Mouse (Mus musculus) mouse trophoblast stem cell (cell line): ENCODE results near the gene Pnpla7.

Source experiments
- in situ Hi-C, 2 experiments: fragments of 300-500 bp; cut with MseI, MboI; formaldehyde crosslinking; loops; 2 replicates in 1 of 2; 3 replicates in 1 of 2; pipeline ENCODE4 v1.15.1; 2025

Pnpla7 gene

DNA sequence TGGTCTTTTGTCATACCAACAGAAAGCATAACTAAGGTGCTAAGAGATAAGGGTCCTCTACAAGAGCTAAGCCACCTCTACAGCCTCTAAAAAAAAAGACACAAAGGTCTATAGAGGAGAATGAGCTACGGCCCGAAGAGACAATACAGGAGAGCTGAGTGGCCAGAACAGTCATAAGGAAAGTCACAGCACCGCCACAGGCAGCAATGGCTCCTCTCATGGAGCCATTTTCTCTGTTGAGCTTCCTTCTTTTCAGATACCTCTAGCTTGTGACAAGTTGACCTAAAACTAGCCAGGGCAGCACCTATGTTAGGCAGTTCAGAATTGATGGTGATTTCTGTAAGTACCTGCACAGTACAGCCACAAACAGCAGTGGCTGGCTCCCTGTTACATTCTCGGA is 90.7 kb downstream of the Pnpla7 start:
- in situ Hi-C loops = no loop called here

DNA sequence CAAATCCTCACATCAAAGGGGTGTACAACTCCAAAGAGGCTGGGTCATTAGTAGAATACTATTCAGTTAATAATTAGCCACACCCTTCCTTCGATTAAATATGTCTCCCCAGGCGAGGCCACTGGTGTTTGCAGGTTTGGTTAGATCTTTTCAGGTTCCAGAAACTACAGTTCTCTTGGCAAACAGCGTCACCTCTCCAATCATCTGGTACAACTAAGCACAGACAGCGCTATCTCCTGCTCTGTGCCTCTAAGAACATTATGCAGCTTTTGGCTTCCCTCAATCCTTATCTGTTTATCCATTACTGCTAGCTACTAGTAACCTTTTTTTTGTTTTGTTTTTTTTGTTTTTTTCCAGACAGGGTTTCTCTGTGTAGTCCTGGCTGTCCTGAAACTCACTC is 93.7 kb downstream of the Pnpla7 start:
- in situ Hi-C loops = no loop called here

DNA sequence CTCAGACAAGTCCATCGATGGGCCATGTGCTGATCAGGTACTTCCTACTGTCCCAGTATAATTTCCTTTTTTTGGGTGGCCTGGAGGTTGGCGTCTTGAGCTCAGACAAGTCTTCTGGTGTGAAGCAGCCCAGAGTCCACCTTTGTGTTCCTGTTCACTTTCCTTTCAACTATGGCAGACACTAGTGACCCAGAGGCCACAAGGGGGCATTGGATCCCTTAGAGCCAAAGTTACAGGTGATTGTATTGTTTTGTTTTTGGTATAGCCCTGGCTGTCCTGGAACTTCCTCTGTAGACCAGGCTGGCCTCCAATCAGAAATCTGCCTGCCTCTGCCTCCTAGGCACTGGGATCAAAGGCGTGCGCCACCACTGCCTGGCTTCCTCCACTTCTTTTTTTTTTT is 96.6 kb downstream of the Pnpla7 start:
- in situ Hi-C loops = no loop called here

DNA sequence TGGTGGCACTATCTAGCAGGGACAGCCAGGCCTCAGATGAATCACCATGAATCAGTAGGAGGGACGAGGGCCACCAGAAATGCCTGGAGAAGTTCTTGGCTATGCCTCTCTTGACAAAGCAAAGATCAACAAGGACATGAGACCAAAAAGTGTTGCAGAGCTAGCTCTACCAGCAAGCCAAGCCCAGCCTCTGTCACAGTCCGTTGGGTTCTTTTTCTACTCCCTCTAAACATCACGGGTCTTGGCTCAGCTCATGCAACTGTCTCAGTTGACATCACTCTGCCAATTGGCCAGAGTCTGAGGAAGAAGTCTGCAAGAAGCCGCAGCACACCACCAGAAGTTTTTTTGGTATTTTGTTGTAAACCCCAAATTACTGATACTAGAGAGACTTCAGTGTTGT is 99.7 kb downstream of the Pnpla7 start:
- in situ Hi-C loops = no loop called here

DNA sequence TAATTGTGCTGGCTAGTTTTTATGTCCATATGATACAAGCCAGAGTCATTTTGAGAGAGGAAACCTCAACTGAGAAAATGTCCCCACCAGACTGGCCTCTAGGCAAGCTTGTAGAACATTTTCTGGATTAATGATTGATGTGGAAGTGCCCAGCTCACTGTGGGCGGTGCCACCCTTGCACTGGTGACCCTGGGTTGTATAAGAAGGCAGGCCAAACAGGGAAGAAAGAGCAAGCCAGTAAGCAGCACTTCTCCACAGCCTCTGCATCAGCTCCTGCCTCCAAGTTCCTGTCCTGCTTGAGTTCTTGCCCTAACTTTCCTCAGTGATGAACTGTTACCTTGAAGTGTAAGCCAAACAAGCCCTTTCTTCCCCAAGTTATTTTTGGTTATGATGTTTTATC is 103.1 kb downstream of the Pnpla7 start:
- in situ Hi-C loops = no loop called here

DNA sequence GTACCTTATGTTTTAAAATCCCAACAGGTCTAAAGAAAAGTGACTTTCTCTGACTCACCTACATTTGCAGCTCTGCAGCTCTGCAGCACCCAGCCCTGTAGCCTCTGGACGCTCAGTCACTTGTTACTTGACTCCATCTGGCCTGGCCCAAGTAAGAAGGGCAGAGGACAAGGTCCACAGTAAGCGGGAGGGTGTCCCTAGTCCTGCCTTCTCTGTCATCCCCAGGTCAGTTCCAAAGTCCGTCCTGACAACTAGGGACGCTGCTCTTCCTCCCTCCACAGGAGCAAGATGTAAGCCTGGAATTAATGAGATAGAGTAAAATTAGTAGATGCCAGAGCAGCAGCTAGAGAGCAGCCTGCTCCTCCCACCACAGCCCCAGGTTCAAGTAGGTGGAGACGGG is 104.2 kb downstream of the Pnpla7 start, which contains the start of gene Entpd8:
Gene Entpd8 (plus strand): TSS at position 229 of the 400 bp plus-strand sequence.
- in situ Hi-C loops = no loop called here

DNA sequence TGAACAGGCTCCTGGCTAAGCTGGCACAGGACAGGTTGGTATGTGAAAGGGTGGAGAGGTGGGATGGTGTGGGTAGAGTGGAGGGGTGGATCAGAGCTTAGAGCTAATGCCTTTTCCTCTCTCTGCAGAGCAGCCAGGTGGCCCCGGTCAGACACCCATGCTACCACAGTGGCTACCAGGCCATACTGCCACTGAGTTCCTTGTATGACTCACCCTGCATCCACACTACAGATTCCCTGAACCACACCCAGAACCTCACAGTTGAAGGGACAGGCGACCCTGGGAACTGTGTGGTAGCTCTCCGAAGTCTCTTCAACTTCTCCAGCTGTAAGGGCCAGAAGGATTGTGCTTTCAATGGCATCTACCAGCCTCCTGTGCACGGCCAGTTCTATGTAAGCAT is 107.9 kb downstream of the Pnpla7 start:
- in situ Hi-C loops = no loop called here

DNA sequence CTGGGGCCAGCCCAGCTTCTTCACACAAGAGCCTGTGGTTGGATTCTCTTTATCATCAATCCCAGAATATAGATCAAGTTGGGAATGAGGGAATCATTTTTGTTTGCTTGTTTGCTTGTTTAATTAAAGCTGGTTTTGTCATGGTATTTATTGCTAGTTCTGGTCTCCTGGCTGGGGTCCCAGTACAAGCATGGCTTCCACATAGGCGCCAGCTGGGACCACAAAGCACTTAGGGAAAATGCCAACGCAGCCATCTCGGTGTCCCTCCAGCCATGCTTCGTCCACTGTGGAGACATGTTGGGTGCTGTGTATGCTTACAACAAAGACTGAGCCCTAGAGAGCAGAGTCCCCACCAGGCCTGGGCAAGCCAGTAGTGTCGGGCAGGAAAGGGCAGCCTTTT is 109.7 kb downstream of the Pnpla7 start:
- in situ Hi-C loops = no loop called here

DNA sequence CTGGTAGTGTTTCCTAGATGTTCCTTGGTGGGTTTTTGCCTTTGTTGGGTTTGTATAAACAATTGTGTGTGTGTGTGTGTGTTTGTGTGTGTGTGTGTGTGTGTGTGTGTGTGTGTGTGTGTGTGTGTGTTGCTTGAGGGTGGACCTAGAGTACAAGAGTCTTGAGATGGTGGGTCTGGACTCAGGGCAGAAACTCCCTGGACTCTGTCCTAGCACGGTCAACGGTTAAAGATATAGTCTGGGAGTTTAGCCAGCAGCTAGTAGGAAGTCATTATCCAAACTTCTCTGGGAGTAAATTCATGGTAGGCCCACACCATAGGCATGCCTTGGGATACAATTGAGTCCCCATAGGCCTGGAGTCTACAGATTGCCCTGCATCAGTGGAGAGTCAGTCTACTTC is 112.0 kb downstream of the Pnpla7 start:
- in situ Hi-C loops = no loop called here

DNA sequence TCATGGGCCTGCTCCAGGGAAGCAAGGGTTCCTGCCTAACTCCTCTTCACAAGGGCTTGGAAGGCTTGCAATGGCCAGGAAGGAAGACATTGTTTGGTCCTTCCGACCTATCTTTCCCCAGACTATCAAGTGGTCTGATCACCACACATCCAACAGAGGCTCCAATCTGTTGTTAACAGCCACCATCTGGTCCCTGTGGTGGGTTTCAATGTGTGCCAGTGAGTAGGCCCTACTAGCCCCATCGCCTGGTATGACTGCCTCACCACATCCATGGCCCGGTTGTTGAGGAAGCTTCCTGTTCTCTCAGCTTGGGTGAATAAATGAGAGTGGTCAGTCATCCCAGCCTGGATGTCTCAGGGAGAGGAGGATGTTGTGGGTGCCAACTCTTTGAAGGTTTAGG is 112.8 kb downstream of the Pnpla7 start:
- in situ Hi-C loops = no loop called here

DNA sequence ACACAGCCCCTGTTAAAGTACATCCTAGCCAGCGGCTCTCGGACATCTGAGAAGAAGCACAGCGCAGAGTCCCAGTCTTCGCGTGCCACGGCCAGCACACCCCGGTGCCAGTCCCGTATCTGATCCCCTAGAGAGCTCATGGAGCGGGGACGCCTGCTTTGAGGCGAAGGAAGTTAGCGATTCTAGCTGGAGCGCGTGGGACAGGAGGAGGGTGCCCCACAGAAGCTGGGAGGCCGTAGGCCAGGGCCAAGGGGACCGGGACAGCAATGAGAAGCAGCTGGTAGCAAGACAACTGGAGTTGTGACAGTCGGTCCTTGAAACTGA is 118.9 kb downstream of the Pnpla7 start:
- in situ Hi-C loops = no loop called here

DNA sequence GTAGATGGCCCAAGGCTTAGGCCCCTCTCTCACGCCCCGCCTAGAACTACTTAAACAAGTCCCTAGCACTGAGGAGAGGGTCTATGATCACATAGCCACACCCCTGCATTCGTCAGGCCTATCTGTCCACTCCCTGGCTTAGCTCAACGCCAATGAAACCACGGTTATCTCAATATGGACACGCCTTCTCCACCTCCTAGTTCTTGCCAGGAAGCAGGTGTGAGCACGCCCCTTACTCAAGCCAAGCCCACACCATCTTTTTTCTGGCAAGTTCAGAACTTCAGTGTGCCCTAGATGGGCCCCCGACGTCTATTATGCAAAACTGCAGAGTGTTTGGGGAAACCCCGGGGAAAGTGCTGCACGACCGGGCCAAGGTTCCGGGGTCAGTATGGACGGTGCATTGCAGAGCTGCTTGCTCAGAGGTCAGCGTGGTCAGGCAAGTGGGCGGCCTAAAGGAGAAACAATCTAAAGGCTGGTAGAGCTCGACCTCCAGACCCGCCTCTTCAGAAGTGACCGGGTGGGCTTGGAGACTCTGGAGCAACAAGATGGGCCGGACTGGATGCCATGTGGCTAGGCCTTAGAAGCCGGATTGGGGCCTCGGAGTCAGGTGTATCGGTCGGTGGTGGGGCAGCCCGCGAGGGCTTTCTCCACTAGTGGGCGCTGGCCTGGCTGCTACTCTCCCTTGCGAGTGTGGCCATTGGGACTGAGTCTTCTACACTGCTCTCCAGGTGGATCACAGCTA is 119.4 kb downstream of the Pnpla7 start, which contains the start of gene Noxa1:
Gene Noxa1 (minus strand): TSS at position 41 of the 742 bp plus-strand sequence.
- in situ Hi-C loops = no loop called here

DNA sequence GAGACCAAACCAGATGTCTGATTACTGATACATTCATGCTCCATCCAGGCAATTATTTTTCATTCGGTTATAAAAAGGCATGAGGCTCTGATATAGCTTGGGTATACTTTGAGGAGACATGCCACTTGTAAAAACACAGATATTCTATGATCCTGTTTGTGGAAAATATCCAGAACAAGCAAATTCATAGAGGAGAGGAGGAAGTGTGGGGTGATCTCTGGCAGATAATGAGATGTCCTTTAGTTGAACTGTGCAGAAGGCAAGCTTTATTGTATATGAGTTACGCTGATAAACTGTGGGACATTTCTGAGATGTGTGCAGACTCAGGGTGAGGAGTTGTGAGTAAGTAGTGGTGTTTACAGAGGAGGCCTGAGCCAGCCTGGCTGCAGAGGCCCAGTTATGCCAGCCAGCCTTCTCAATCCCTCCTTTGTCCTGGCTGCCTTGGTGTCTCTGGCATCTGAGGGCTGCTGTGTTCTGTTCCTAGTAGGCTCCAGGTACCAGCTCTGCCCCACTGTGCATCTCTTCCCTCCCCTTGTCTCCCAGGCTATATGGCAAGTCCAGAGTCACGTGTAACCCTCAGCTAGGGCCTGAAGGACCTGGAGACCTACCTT is 122.3 kb downstream of the Pnpla7 start:
- in situ Hi-C loops = no loop called here

DNA sequence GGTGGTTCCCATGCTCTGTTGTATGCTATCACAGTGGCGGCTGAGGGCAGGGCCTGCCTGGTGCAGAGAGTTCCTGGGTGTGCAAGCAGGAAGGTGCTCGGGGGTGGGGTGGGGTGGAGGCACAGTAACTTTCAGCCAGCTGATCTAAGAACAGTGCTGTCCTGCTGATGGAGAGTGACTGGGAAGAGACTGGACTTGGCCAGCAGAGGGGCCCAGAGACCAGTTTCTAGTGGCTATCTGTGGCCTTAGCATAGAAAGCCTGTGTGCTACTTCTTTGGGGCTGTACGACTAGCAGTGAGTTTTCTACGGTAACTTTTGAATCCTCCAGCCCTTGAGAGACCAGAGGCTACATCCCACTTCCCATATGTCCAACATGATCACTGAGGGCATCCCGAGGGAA is 123.1 kb downstream of the Pnpla7 start:
- in situ Hi-C loops = no loop called here

DNA sequence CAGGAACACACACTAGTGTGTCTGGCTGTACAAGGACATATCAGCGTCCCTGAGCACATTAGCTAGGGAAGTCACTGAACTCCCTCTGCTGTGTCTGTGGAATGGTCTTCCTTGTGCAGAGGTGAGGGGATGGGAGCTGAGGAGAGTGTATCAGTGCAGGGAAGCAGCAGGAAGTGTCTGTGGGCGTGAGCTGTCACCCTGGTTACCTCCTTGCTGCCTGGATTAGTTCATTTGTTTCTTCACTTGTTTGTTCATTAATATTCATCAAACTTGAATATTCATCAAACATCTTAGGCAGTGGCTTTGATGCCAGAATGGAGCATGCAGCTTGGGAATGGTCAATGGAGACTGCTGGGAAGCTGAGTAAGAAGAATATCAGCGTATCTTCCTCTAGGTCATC is 123.9 kb downstream of the Pnpla7 start:
- in situ Hi-C loops = no loop called here
